ENCODE assay signal across 19 mouse cellular contexts in genomic region chr16:97734760-97735322, GRCm38 (mm10). TPM values are rescaled to one million over a fixed set of nuclear protein-coding genes. Genes with fewer than 3 reads are reported as not detected.
DNase-seq lines count a peak whose midpoint lies in the region; ATAC-seq and TF ChIP-seq lines count a peak whose summit lies in the region.
"Had no signal": no experiment of that assay in that cellular context is flagged by ENCODE, and none has a peak within 500 bp of the region (broad histone marks: within the 10 kb centered on the region; RNA-seq: fewer than 3 reads in every experiment).

No protein-coding gene starts in this region.

- H3K36me3 ChIP-seq in hindbrain, embryonic 15.5 days: no peaks in the 10 kb centered on the region
- H3K36me3 ChIP-seq in hindbrain, embryonic 14.5 days (replicated peaks; ENCODE audit: control insufficient read depth, insufficient read depth): no peaks in the 10 kb centered on the region
- H3K36me3 ChIP-seq in lung, embryonic 14.5 days (ENCODE audit: insufficient read depth): no peaks in the 10 kb centered on the region
- no peaks in the 10 kb centered on the region for H3K36me3 ChIP-seq in stomach, embryonic 16.5 days (ENCODE audit: control insufficient read depth, insufficient read depth, low read length)
- H3K36me3 ChIP-seq: heart, embryonic 12.5 days; liver, embryonic 13.5 days had no signal

- H3K9ac ChIP-seq in hindbrain, embryonic 15.5 days: no peak overlapping the region
- no peak overlapping the region for H3K9ac ChIP-seq in hindbrain, embryonic 14.5 days
- no peak overlapping the region for H3K9ac ChIP-seq in lung, embryonic 14.5 days
- no peak overlapping the region; the same call in 1 of the 2 replicates for H3K9ac ChIP-seq in stomach, embryonic 16.5 days (ENCODE audit: low read length)
- H3K9ac ChIP-seq: heart, embryonic 12.5 days; liver, embryonic 13.5 days had no signal

- H3K27ac ChIP-seq in hindbrain, embryonic 15.5 days (replicated peaks): no peak overlapping the region
- H3K27ac ChIP-seq in hindbrain, embryonic 14.5 days: no peak overlapping the region
- no peak overlapping the region; the same call in 1 of the 2 replicates for H3K27ac ChIP-seq in lung, embryonic 14.5 days (ENCODE audit: low read depth)
- peak overlapping the region; percentile 27; the same call in 1 of the 2 replicates for H3K27ac ChIP-seq in stomach, embryonic 16.5 days (ENCODE audit: low read length)
- H3K27ac ChIP-seq: liver, embryonic 13.5 days had no signal

- WGBS in hindbrain, embryonic 15.5 days: 61% methylated on average over 9 of the region's 9 CpGs
- 68% methylated on average over 9 of the region's 9 CpGs for WGBS in hindbrain, embryonic 14.5 days
- 40% methylated on average over 9 of the region's 9 CpGs for WGBS in lung, embryonic 14.5 days
- 39% methylated on average over 9 of the region's 9 CpGs for WGBS in stomach, embryonic 16.5 days

- no peak overlapping the region for H3K4me2 ChIP-seq in hindbrain, embryonic 15.5 days
- no peak overlapping the region for H3K4me2 ChIP-seq in hindbrain, embryonic 14.5 days (replicated peaks)
- H3K4me2 ChIP-seq in lung, embryonic 14.5 days: no peak overlapping the region
- no peak overlapping the region for H3K4me2 ChIP-seq in stomach, embryonic 16.5 days (ENCODE audit: low read depth, low read length)
- H3K4me2 ChIP-seq: heart, embryonic 12.5 days; liver, embryonic 13.5 days had no signal

- no peaks in the 10 kb centered on the region for H3K27me3 ChIP-seq in hindbrain, embryonic 15.5 days
- no peaks in the 10 kb centered on the region for H3K27me3 ChIP-seq in hindbrain, embryonic 14.5 days (ENCODE audit: control insufficient read depth, insufficient read depth, low read length)
- no peaks in the 10 kb centered on the region for H3K27me3 ChIP-seq in lung, embryonic 14.5 days (ENCODE audit: insufficient read depth, low read length)
- H3K27me3 ChIP-seq in stomach, embryonic 16.5 days (ENCODE audit: control insufficient read depth, insufficient read depth, low read length): no peaks in the 10 kb centered on the region
- H3K27me3 ChIP-seq: heart, embryonic 12.5 days; liver, embryonic 13.5 days; Patski had no signal

- TF ChIP-seq POLR2A in brain, embryonic 14.5 days (IDR thresholded peaks at IDR 0.05; ENCODE audit: borderline replicate concordance, extremely low read depth, insufficient read depth, insufficient read length, poor library complexity, severe bottlenecking): no peak

- H3K4me1 ChIP-seq in hindbrain, embryonic 15.5 days (replicated peaks): no peaks in the 10 kb centered on the region
- no peaks in the 10 kb centered on the region for H3K4me1 ChIP-seq in hindbrain, embryonic 14.5 days (replicated peaks; ENCODE audit: control insufficient read depth, insufficient read depth, low read length)
- no peaks in the 10 kb centered on the region for H3K4me1 ChIP-seq in lung, embryonic 14.5 days (ENCODE audit: insufficient read depth)
- H3K4me1 ChIP-seq in stomach, embryonic 16.5 days (ENCODE audit: control insufficient read depth, insufficient read depth, low read length): no peaks in the 10 kb centered on the region
- H3K4me1 ChIP-seq: heart, embryonic 12.5 days; liver, embryonic 13.5 days had no signal

- no peak for DNase-seq in hindbrain, embryonic 14.5 days (ENCODE audit: low spot score)
- DNase-seq in lung, embryonic 14.5 days: peak; percentile 6
- no peak for DNase-seq in lung, postnatal 4 days
- peak; percentile 3 for DNase-seq in brain, embryonic 14.5 days (ENCODE audit: low read depth)
- no peak for DNase-seq in Muller cell, postnatal 12 days (ENCODE audit: inconsistent ontology term)
- DNase-seq: adrenal gland, postnatal 14 days; B cell, adult 2 months; cerebellum, postnatal 10 days; kidney, postnatal 25 days; layer of hippocampus, postnatal 36 days; left cerebral cortex, postnatal 4 days; liver, embryonic 13.5 days; thymus, postnatal 36 days had no signal

- no peak for TF ChIP-seq CTCF in lung, embryonic 14.5 days (IDR thresholded peaks at IDR 0.05; ENCODE audit: low read depth)
- TF ChIP-seq CTCF in brain, embryonic 14.5 days (IDR thresholded peaks at IDR 0.05; ENCODE audit: borderline replicate concordance, extremely low read depth, insufficient read depth, insufficient read length): no peak

- no peaks in the 10 kb centered on the region for H3K9me3 ChIP-seq in hindbrain, embryonic 15.5 days
- H3K9me3 ChIP-seq in hindbrain, embryonic 14.5 days (ENCODE audit: control insufficient read depth, low read length): no peaks in the 10 kb centered on the region
- no peaks in the 10 kb centered on the region for H3K9me3 ChIP-seq in lung, embryonic 14.5 days (ENCODE audit: low read depth, low read length)
- no peaks in the 10 kb centered on the region for H3K9me3 ChIP-seq in stomach, embryonic 16.5 days (replicated peaks; ENCODE audit: control insufficient read depth, low read length)
- H3K9me3 ChIP-seq: heart, embryonic 12.5 days; liver, embryonic 13.5 days had no signal

- peak; percentile 30; the same call in 1 of the 2 replicates for ATAC-seq in hindbrain, embryonic 15.5 days (ENCODE audit: low FRiP score, low read depth)
- no peak for ATAC-seq in hindbrain, embryonic 14.5 days (ENCODE audit: low FRiP score)
- no peak for ATAC-seq in lung, embryonic 14.5 days (ENCODE audit: insufficient read depth)
- ATAC-seq in stomach, embryonic 16.5 days (ENCODE audit: insufficient read depth, low FRiP score): peak; percentile 18; the same call in 1 of the 2 replicates
- ATAC-seq: activated CD4-positive, CD25-positive, alpha-beta regulatory T cell, adult 4 months; forebrain, embryonic 14.5 days; Patski had no signal

- H3K4me3 ChIP-seq in hindbrain, embryonic 15.5 days: no peak overlapping the region
- no peak overlapping the region for H3K4me3 ChIP-seq in hindbrain, embryonic 14.5 days (replicated peaks; ENCODE audit: low read length)
- H3K4me3 ChIP-seq in lung, embryonic 14.5 days (ENCODE audit: low read depth, low read length): no peak overlapping the region
- H3K4me3 ChIP-seq in stomach, embryonic 16.5 days (replicated peaks; ENCODE audit: low read length): no peak overlapping the region
- H3K4me3 ChIP-seq: heart, embryonic 12.5 days; liver, embryonic 13.5 days had no signal

RNA-seq across cellular contexts. Expression of gene Ripk4, which starts 28.7 kb away (rescaled TPM):
- polyA plus RNA-seq in hindbrain, embryonic 15.5 days (2015; fragmentation: Nextera tagmentation; extraction: Ambion mirVana): 0.39 and 0.57 TPM in 2 replicates
- polyA plus RNA-seq in hindbrain, embryonic 14.5 days (2014; fragmentation: Nextera tagmentation; extraction: Ambion mirVana): 0.76 and 0.83 TPM in 2 replicates
- polyA plus RNA-seq in lung, embryonic 14.5 days (2014; fragmentation: Nextera tagmentation; extraction: Ambion mirVana): 11.6 and 12.9 TPM in 2 replicates
- polyA plus RNA-seq in brain, embryonic 14.5 days (2012; rRNA removed): 1.1 TPM in 2 replicates
- 31.2 and 42.7 TPM in 2 replicates for polyA plus RNA-seq in stomach, embryonic 16.5 days (2015; fragmentation: Nextera tagmentation; extraction: Ambion mirVana)

Comparison
In these comparisons a context has a peak if more than half of its experiments do, and no peak if none do; other contexts are left out.
1. ATAC-seq: peak in hindbrain, embryonic 15.5 days (single experiment) and stomach, embryonic 16.5 days (single experiment); none in hindbrain, embryonic 14.5 days (single experiment) and lung, embryonic 14.5 days (single experiment).
2. DNase-seq: peak in lung, embryonic 14.5 days (single experiment) and brain, embryonic 14.5 days (single experiment); none in hindbrain, embryonic 14.5 days (single experiment), lung, postnatal 4 days (0 of 2) and Muller cell, postnatal 12 days (single experiment).